Mouse (Mus musculus) neural tube, embryonic 11.5 days (tissue): ENCODE measurements at regions not wholly inside any gene's neighbourhood (a gene's known extent, or its start where the extent isn't known, plus 50 kb on each side); places are given as distances from the start of the nearest gene placed in this dataset.

Experiments
- ATAC-seq: fragments of 200-750 bp; cut with Nextera tagmentation; 2 replicates; pipeline ENCODE4 v1.8.0; 2017; ENCODE audit warnings: moderate number of reproducible peaks, mild to moderate bottlenecking, moderate TSS enrichment, moderate library complexity; ENCODE audit not compliant: insufficient read depth, low FRiP score, low TSS enrichment
- DNase-seq: peaks from one replicate; pipeline ENCODE4 v3.0.0-alpha.2; 2015; ENCODE audit warnings: low spot score
- H3K27ac ChIP-seq: fragments of 300-500 bp; sonication (generic); 2 replicates; pipeline ENCODE4 v1.5.1; 2014; ENCODE audit warnings: low read depth, mild to moderate bottlenecking, low read length
- H3K27me3 ChIP-seq: fragments of 300-500 bp; sonication (generic); 2 replicates; pipeline ENCODE4 v1.6.1; 2014; ENCODE audit warnings: mild to moderate bottlenecking, low read length, mixed read lengths; ENCODE audit not compliant: control insufficient read depth, insufficient read depth
- H3K36me3 ChIP-seq: fragments of 300-500 bp; sonication (generic); 2 replicates; pipeline ENCODE4 v1.6.1; 2014; ENCODE audit warnings: mild to moderate bottlenecking, low read length, moderate library complexity, mixed read lengths; ENCODE audit not compliant: control insufficient read depth, insufficient read depth
- H3K4me1 ChIP-seq: fragments of 300-500 bp; sonication (generic); 2 replicates; pipeline ENCODE4 v1.6.1; 2014; ENCODE audit warnings: low read length, mixed read lengths; ENCODE audit not compliant: control insufficient read depth, insufficient read depth
- H3K4me2 ChIP-seq: fragments of 300-500 bp; sonication (generic); 2 replicates; pipeline ENCODE4 v1.6.1; 2014; ENCODE audit warnings: low read depth, mild to moderate bottlenecking, moderate library complexity
- H3K4me3 ChIP-seq: fragments of 300-500 bp; sonication (generic); 2 replicates; pipeline ENCODE4 v1.5.1; 2014; ENCODE audit warnings: low read depth, low read length
- H3K9ac ChIP-seq: fragments of 300-500 bp; sonication (generic); 2 replicates; pipeline ENCODE4 v1.6.1; 2014; ENCODE audit warnings: mild to moderate bottlenecking, low read length
- H3K9me3 ChIP-seq: fragments of 300-500 bp; sonication (generic); 2 replicates; pipeline ENCODE4 v1.6.1; 2016; ENCODE audit warnings: low read length; ENCODE audit not compliant: control insufficient read depth
- WGBS: fragments of 180-500 bp; shearing (Covaris S2); extraction: QIAGEN DNeasy Blood & Tissue Kit; methylation state at CpG from one replicate; pipeline ENCODE4 v1.1.7; 2014; 5-methylcytosine and 5-hydroxymethylcytosine counted together

GRCm38 (mm10) chr11:114514126-114514525, 154.2 kb upstream of the Rpl38 start:
- H3K36me3 ChIP-seq, result no peaks in the 10 kb centered on the region
- H3K4me2 ChIP-seq, result no peak overlapping the region
- no peak overlapping the region for H3K9ac ChIP-seq
- no peaks in the 10 kb centered on the region for H3K27me3 ChIP-seq
- H3K27ac ChIP-seq, result no peak overlapping the region
- H3K4me1 ChIP-seq, result no peaks in the 10 kb centered on the region
- WGBS, result 95% methylated on average over 2 of the region's 2 CpGs
- no peaks in the 10 kb centered on the region for H3K9me3 ChIP-seq
- DNase-seq, result no peak
- ATAC-seq, result no peak
- no peak overlapping the region for H3K4me3 ChIP-seq

- Histone ChIP-seq H3K27me3 (no peaks in the 10 kb centered on the region), H3K36me3 (no peaks in the 10 kb centered on the region), H3K4me2 (no peak overlapping the region), H3K9me3 (no peaks in the 10 kb centered on the region), H3K4me3 (no peak overlapping the region), H3K27ac (no peak overlapping the region), H3K9ac (no peak overlapping the region), H3K4me1 (no peaks in the 10 kb centered on the region)
- ATAC-seq, result no peak
- DNase-seq, result peak; percentile 16
- WGBS, result 19% methylated on average over 5 of the region's 5 CpGs
Observed at GRCm38 (mm10) chr11:114513446-114513845, 154.9 kb upstream of the Rpl38 start.

- DNase-seq, result no peak
- H3K4me1 ChIP-seq, result no peaks in the 10 kb centered on the region
- no peak overlapping the region for H3K4me2 ChIP-seq
- H3K27me3 ChIP-seq, result no peaks in the 10 kb centered on the region
- no peak overlapping the region for H3K4me3 ChIP-seq
- 20% methylated on average over 5 of the region's 5 CpGs for WGBS
- no peaks in the 10 kb centered on the region for H3K9me3 ChIP-seq
- no peak overlapping the region for H3K9ac ChIP-seq
- H3K27ac ChIP-seq, result no peak overlapping the region
- no peak for ATAC-seq
- no peaks in the 10 kb centered on the region for H3K36me3 ChIP-seq
Observed at GRCm38 (mm10) chr11:114511994-114512393, 156.3 kb upstream of the Rpl38 start.

GRCm38 (mm10) chr11:114502562-114502961, 165.8 kb upstream of the Rpl38 start:
- Histone ChIP-seq H3K27me3 (no peaks in the 10 kb centered on the region), H3K36me3 (no peaks in the 10 kb centered on the region), H3K27ac (no peak overlapping the region), H3K9me3 (no peaks in the 10 kb centered on the region), H3K9ac (peak overlapping the region; percentile 29; the same call in 1 of the 2 replicates), H3K4me1 (peaks cover 7% of the 10 kb centered on the region), H3K4me3 (no peak overlapping the region), H3K4me2 (no peak overlapping the region)
- ATAC-seq, result no peak
- no peak for DNase-seq
- 30% methylated on average over 5 of the region's 5 CpGs for WGBS

- no peak overlapping the region for H3K4me2 ChIP-seq
- no peaks in the 10 kb centered on the region for H3K27me3 ChIP-seq
- H3K4me3 ChIP-seq, result no peak overlapping the region
- no peaks in the 10 kb centered on the region for H3K9me3 ChIP-seq
- WGBS, result 52% methylated on average over 5 of the region's 5 CpGs
- H3K9ac ChIP-seq, result peak overlapping the region; percentile 29; the same call in 1 of the 2 replicates
- peaks cover 7% of the 10 kb centered on the region for H3K4me1 ChIP-seq
- no peak for DNase-seq
- H3K27ac ChIP-seq, result no peak overlapping the region
- no peaks in the 10 kb centered on the region for H3K36me3 ChIP-seq
- ATAC-seq, result no peak
Observed at GRCm38 (mm10) chr11:114501869-114502540, 166.3 kb upstream of the Rpl38 start.

GRCm38 (mm10) chr11:114500416-114500815, 167.9 kb upstream of the Rpl38 start:
- no peak overlapping the region for H3K4me3 ChIP-seq
- no peak for DNase-seq
- 93% methylated on average over 7 of the region's 7 CpGs for WGBS
- no peaks in the 10 kb centered on the region for H3K27me3 ChIP-seq
- H3K9me3 ChIP-seq, result no peaks in the 10 kb centered on the region
- H3K27ac ChIP-seq, result no peak overlapping the region
- H3K4me2 ChIP-seq, result no peak overlapping the region
- ATAC-seq, result no peak
- H3K36me3 ChIP-seq, result no peaks in the 10 kb centered on the region
- peaks cover 7% of the 10 kb centered on the region for H3K4me1 ChIP-seq
- no peak overlapping the region for H3K9ac ChIP-seq

GRCm38 (mm10) chr11:114499665-114500064, 168.7 kb upstream of the Rpl38 start:
- Histone ChIP-seq H3K4me2 (no peak overlapping the region), H3K4me3 (no peak overlapping the region), H3K27ac (no peak overlapping the region), H3K27me3 (no peaks in the 10 kb centered on the region), H3K9me3 (no peaks in the 10 kb centered on the region), H3K36me3 (no peaks in the 10 kb centered on the region), H3K9ac (no peak overlapping the region), H3K4me1 (peaks cover 7% of the 10 kb centered on the region)
- DNase-seq (no peak), ATAC-seq (no peak)
- WGBS, result 93% methylated on average over 12 of the region's 12 CpGs

GRCm38 (mm10) chr11:114495520-114495921, 172.8 kb upstream of the Rpl38 start:
- H3K4me3 ChIP-seq, result no peak overlapping the region
- H3K9ac ChIP-seq, result no peak overlapping the region
- WGBS, result 77% methylated on average over 5 of the region's 5 CpGs
- H3K27me3 ChIP-seq, result no peaks in the 10 kb centered on the region
- no peak overlapping the region for H3K27ac ChIP-seq
- H3K4me1 ChIP-seq, result no peaks in the 10 kb centered on the region
- DNase-seq (no peak), ATAC-seq (no peak)
- H3K36me3 ChIP-seq, result no peaks in the 10 kb centered on the region
- H3K9me3 ChIP-seq, result no peaks in the 10 kb centered on the region
- H3K4me2 ChIP-seq, result no peak overlapping the region

- H3K36me3 ChIP-seq, result no peaks in the 10 kb centered on the region
- no peak overlapping the region for H3K4me2 ChIP-seq
- no peak overlapping the region for H3K4me3 ChIP-seq
- no peak overlapping the region for H3K9ac ChIP-seq
- H3K4me1 ChIP-seq, result peaks cover 6% of the 10 kb centered on the region; the same call in 1 of the 2 replicates
- H3K27me3 ChIP-seq, result no peaks in the 10 kb centered on the region
- no peak for ATAC-seq
- DNase-seq, result no peak
- WGBS, result 24% methylated on average over 8 of the region's 8 CpGs
- H3K27ac ChIP-seq, result no peak overlapping the region
- H3K9me3 ChIP-seq, result no peaks in the 10 kb centered on the region
Observed at GRCm38 (mm10) chr11:114486455-114486854, 181.9 kb upstream of the Rpl38 start.
